Mouse (Mus musculus) small intestine, adult 2 months (tissue): ENCODE measurements around the gene Slco1c1.

Experiments used
- CTCF ChIP-seq: fragments of 200-500 bp; IDR thresholded peaks from 2 replicates; pipeline ENCODE4 v1.5.1; 2012; ENCODE audit warnings: low read depth, mild to moderate bottlenecking, control low read depth, inconsistent platforms, low read length, moderate library complexity, mixed read lengths; ENCODE audit not compliant: insufficient replicate concordance, insufficient read length; ENCODE audit errors: extremely low read depth
- POLR2A ChIP-seq: fragments of 200-500 bp; IDR thresholded peaks from 2 replicates; pipeline ENCODE4 v1.6.1; 2012; ENCODE audit warnings: low read depth, mild to moderate bottlenecking, control low read depth, inconsistent platforms, low read length, moderate library complexity

DNA sequence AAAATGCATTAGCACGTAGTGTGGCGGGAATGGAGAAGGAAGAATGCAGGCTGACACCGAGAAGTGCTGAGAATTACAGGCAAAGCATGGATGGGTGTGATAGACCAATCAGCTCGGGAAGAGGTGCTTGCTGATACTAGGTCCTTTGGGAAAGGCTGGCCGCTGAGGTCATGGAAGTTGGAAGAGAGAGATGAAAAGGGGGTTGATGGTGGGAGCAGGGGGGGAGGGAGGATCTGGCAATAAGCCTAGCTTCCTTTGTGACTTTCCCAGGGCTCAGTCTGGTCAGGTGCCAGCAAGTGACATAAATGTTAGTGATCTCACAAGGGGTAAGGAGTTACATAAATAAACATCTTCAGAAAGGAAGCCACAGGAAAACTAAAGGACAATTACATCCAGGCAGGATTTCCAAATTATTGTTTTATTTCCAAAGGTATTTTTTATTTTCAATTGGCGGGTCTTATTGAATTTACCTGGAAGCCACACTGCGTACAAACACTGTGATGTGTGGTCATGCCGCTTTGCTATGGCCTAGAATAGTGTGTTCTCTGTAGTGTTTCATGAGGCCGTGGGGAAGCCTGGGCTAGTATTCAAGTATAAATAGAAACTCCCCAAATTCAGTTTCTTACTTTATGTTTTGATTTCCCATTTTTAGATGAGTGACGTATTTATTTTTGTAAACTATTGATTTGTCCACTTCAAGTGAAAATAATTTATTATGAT is 38.7 kb upstream of the Slco1c1 start:
- TF ChIP-seq CTCF (no peak), POLR2A (no peak)
